15 mouse cellular contexts compared by ENCODE assay signal in genomic region chr3:138787758-138788488, GRCm38 (mm10). TPM values are rescaled to one million over a fixed set of nuclear protein-coding genes. Genes with fewer than 3 reads are reported as not detected.
DNase-seq lines count a peak whose midpoint lies in the region; ATAC-seq lines count a peak whose summit lies in the region.
"Had no signal": no experiment of that assay in that cellular context is flagged by ENCODE, and none has a peak within 500 bp of the region (broad histone marks: within the 10 kb centered on the region; RNA-seq: fewer than 3 reads in every experiment).

No protein-coding gene starts in this region.

- H3K4me1 ChIP-seq in forebrain, embryonic 15.5 days: peaks cover 42% of the 10 kb centered on the region
- H3K4me1 ChIP-seq in forebrain, embryonic 10.5 days: peaks cover 26% of the 10 kb centered on the region
- H3K4me1 ChIP-seq: heart, embryonic 13.5 days had no signal

- DNase-seq in forebrain, embryonic 10.5 days (ENCODE audit: extremely low spot score, low spot score): no peak
- peak; percentile 42 for DNase-seq in lung, postnatal 36 days
- DNase-seq in lung, postnatal 25 days (ENCODE audit: low spot score): no peak
- DNase-seq in ES-CJ7 (ENCODE audit: low read depth, low spot score): peak; percentile 57
- peak; percentile 34 to 47 for DNase-seq in layer of hippocampus, postnatal 10 days (ENCODE audit: low spot score in 2 of 2)
- DNase-seq in adrenal gland, postnatal 4 days (ENCODE audit: low spot score in 2 of 2): no peak
- DNase-seq in yolk sac, embryonic 10.5 days (ENCODE audit: low spot score): no peak
- DNase-seq: cerebellum, postnatal 14 days; gastrocnemius, postnatal 25 days; kidney, postnatal 4 days; liver had no signal

- no peak overlapping the region for H3K4me2 ChIP-seq in forebrain, embryonic 15.5 days (replicated peaks)
- H3K4me2 ChIP-seq: heart, embryonic 13.5 days had no signal

- no peaks in the 10 kb centered on the region for H3K9me3 ChIP-seq in forebrain, embryonic 15.5 days
- H3K9me3 ChIP-seq in forebrain, embryonic 10.5 days: peaks cover 5% of the 10 kb centered on the region; the same call in 1 of the 2 replicates
- H3K9me3 ChIP-seq: G1E; heart, embryonic 13.5 days had no signal

- 81% methylated on average over 17 of the region's 18 CpGs for WGBS in forebrain, embryonic 15.5 days
- WGBS in forebrain, embryonic 10.5 days: 91% methylated on average over 18 of the region's 18 CpGs

- no peak for ATAC-seq in forebrain, embryonic 15.5 days (replicated peaks)
- ATAC-seq: intestine, postnatal 0 days had no signal

- H3K9ac ChIP-seq in forebrain, embryonic 15.5 days (replicated peaks): no peak overlapping the region
- H3K9ac ChIP-seq: heart, embryonic 13.5 days had no signal

- no peaks in the 10 kb centered on the region for H3K27me3 ChIP-seq in forebrain, embryonic 15.5 days
- H3K27me3 ChIP-seq in forebrain, embryonic 10.5 days (ENCODE audit: poor library complexity, severe bottlenecking): no peaks in the 10 kb centered on the region
- H3K27me3 ChIP-seq: heart, embryonic 13.5 days had no signal

- no peaks in the 10 kb centered on the region for H3K36me3 ChIP-seq in forebrain, embryonic 15.5 days
- H3K36me3 ChIP-seq in forebrain, embryonic 10.5 days (replicated peaks): peaks cover 8% of the 10 kb centered on the region; the same call in 1 of the 2 replicates
- H3K36me3 ChIP-seq: G1E; heart, embryonic 13.5 days had no signal

- no peak overlapping the region for H3K4me3 ChIP-seq in forebrain, embryonic 15.5 days
- H3K4me3 ChIP-seq in forebrain, embryonic 10.5 days: no peak overlapping the region
- H3K4me3 ChIP-seq: heart, embryonic 13.5 days had no signal

- peak overlapping the region; percentile 44; the same call in 1 of the 2 replicates for H3K27ac ChIP-seq in forebrain, embryonic 15.5 days (replicated peaks)
- no peak overlapping the region for H3K27ac ChIP-seq in forebrain, embryonic 10.5 days
- H3K27ac ChIP-seq: heart, embryonic 13.5 days had no signal

RNA-seq across cellular contexts. Expression of gene Tspan5, which starts 45.9 kb away (rescaled TPM):
- polyA plus RNA-seq in forebrain, embryonic 15.5 days (2015; fragmentation: Nextera tagmentation; extraction: Ambion mirVana): 89.1 and 104 TPM in 2 replicates
- 25.3 and 25.7 TPM in 2 replicates for polyA plus RNA-seq in forebrain, embryonic 10.5 days (2016; fragmentation: Nextera tagmentation; extraction: Ambion mirVana)
- 100 to 1,000 TPM; 149 to 163 TPM for total RNA-seq in layer of hippocampus, postnatal 10 days (2021)
- 10 to 100 TPM; 39.3 to 40.5 TPM for total RNA-seq in adrenal gland, postnatal 4 days (2021)
- polyA plus RNA-seq: G1E had no signal

Comparison
In these comparisons a context has a peak if more than half of its experiments do, and no peak if none do; other contexts are left out.
1. DNase-seq: peak in lung, postnatal 36 days (single experiment), ES-CJ7 (single experiment) and layer of hippocampus, postnatal 10 days (2 of 2); none in forebrain, embryonic 10.5 days (single experiment), lung, postnatal 25 days (single experiment), adrenal gland, postnatal 4 days (0 of 2) and yolk sac, embryonic 10.5 days (single experiment).